Mouse (Mus musculus) MEL (cell line): ENCODE measurements around the gene Prdx6. TPM values are rescaled to one million over a fixed set of nuclear protein-coding genes. Genes with fewer than 3 reads are reported as not detected.
A peak's percentile ranks its signal among the peaks of the same experiment; 100 is the strongest.

Experiments
- DNase-seq: peaks from one replicate; pipeline ENCODE4 v3.0.0; 2011; ENCODE audit warnings: low read depth, low spot score
- H3K27ac ChIP-seq: 2 replicates; pipeline ENCODE4 v1.5.1; 2012; ENCODE audit warnings: low read depth, mild to moderate bottlenecking, control low read depth, low read length, moderate library complexity; ENCODE audit not compliant: control insufficient read depth
- H3K27me3 ChIP-seq, 2 experiments: fragments of 150-350 bp in 1 of 2; sonication (generic) in 1 of 2; 2 replicates each; pipeline ENCODE4 v1.6.1; 2012; ENCODE audit warnings: low read length in 2 of 2, mild to moderate bottlenecking in 2 of 2, improper control_type of control experiment in 1 of 2, moderate library complexity in 1 of 2; ENCODE audit not compliant: insufficient read depth in 2 of 2, control insufficient read depth in 1 of 2
- H3K36me3 ChIP-seq, 2 experiments: 2 replicates each; pipeline ENCODE4 v1.6.1; 2012 to 2014; ENCODE audit warnings: low read length in 2 of 2, improper control_type of control experiment in 1 of 2, inconsistent platforms in 1 of 2, mild to moderate bottlenecking in 1 of 2; ENCODE audit not compliant: insufficient read depth in 2 of 2, control insufficient read depth in 1 of 2
- H3K4me1 ChIP-seq, 2 experiments: fragments of 150-350 bp in 1 of 2; sonication (generic) in 1 of 2; 2 replicates each; pipeline ENCODE4 v1.6.1; 2012; ENCODE audit warnings: low read length in 2 of 2, improper control_type of control experiment in 1 of 2, mild to moderate bottlenecking in 1 of 2; ENCODE audit not compliant: insufficient read depth in 2 of 2, control insufficient read depth in 1 of 2
- H3K4me3 ChIP-seq, 2 experiments: fragments of 150-350 bp in 1 of 2; sonication (generic) in 1 of 2; 2 replicates each; pipeline ENCODE4 v1.5.1; 2012; ENCODE audit warnings: low read depth in 2 of 2, low read length in 2 of 2, mild to moderate bottlenecking in 2 of 2, moderate library complexity in 2 of 2, control low read depth in 1 of 2, improper control_type of control experiment in 1 of 2; ENCODE audit not compliant: control insufficient read depth in 1 of 2, insufficient read depth in 1 of 2
- H3K79me2 ChIP-seq: 2 replicates; pipeline ENCODE4 v1.6.1; 2012; ENCODE audit warnings: mild to moderate bottlenecking, low read length, moderate library complexity; ENCODE audit not compliant: control insufficient read depth, poor library complexity, insufficient read depth
- H3K9ac ChIP-seq: 2 replicates; pipeline ENCODE4 v1.6.1; 2012; ENCODE audit warnings: low read depth, mild to moderate bottlenecking, control low read depth, low read length, moderate library complexity; ENCODE audit not compliant: control insufficient read depth, poor library complexity, severe bottlenecking
- H3K9me3 ChIP-seq: fragments of 150-350 bp; sonication (generic); replicated peaks from 2 replicates; pipeline ENCODE4 v1.6.1; 2012; ENCODE audit warnings: mild to moderate bottlenecking, low read length, improper control_type of control experiment, moderate library complexity; ENCODE audit not compliant: insufficient read depth
- BHLHE40 ChIP-seq: IDR thresholded peaks from 2 replicates; pipeline ENCODE4 v1.6.1; 2012; ENCODE audit warnings: low read depth, mild to moderate bottlenecking, inconsistent platforms, low read length, improper control_type of control experiment, borderline replicate concordance
- CHD1 ChIP-seq: IDR thresholded peaks from 2 replicates; pipeline ENCODE4 v1.6.1; 2012; ENCODE audit warnings: low read depth, mild to moderate bottlenecking, inconsistent platforms, low read length, improper control_type of control experiment
- CHD2 ChIP-seq: IDR thresholded peaks from 2 replicates; pipeline ENCODE4 v1.6.1; 2011; ENCODE audit warnings: low read length, improper control_type of control experiment
- CTCF ChIP-seq, 3 experiments: IDR thresholded peaks in 2 of 3; conservative IDR thresholded peaks in 1 of 3; 2 replicates each; pipeline ENCODE4 v1.5.1; 2011 to 2012; ENCODE audit warnings: low read length in 3 of 3, low read depth in 2 of 3, mild to moderate bottlenecking in 2 of 3, improper control_type of control experiment in 1 of 3, inconsistent platforms in 1 of 3, mixed read lengths in 1 of 3, moderate library complexity in 1 of 3; ENCODE audit not compliant: control insufficient read depth in 1 of 3, insufficient read depth in 1 of 3, poor library complexity in 1 of 3, severe bottlenecking in 1 of 3
- E2F4 ChIP-seq: IDR thresholded peaks from 2 replicates; pipeline ENCODE4 v1.6.1; 2011; ENCODE audit warnings: low read depth, low read length, improper control_type of control experiment, borderline replicate concordance
- ELF1 ChIP-seq: IDR thresholded peaks from 2 replicates; pipeline ENCODE4 v1.6.1; 2014; ENCODE audit warnings: low read depth, mild to moderate bottlenecking, inconsistent platforms, low read length, improper control_type of control experiment, moderate library complexity
- EP300 ChIP-seq, 2 experiments: IDR thresholded peaks; 2 replicates each; pipeline ENCODE4 v1.6.1; 2011; ENCODE audit warnings: improper control_type of control experiment in 2 of 2, low read length in 2 of 2, low read depth in 1 of 2, mild to moderate bottlenecking in 1 of 2
- ETS1 ChIP-seq: IDR thresholded peaks from 2 replicates; pipeline ENCODE4 v1.6.1; 2012; ENCODE audit warnings: low read depth, mild to moderate bottlenecking, inconsistent platforms, low read length, improper control_type of control experiment, moderate library complexity
- GABPA ChIP-seq: IDR thresholded peaks from 2 replicates; pipeline ENCODE4 v1.6.1; 2012; ENCODE audit warnings: low read depth, mild to moderate bottlenecking, inconsistent platforms, low read length, improper control_type of control experiment, moderate library complexity
- GATA1 ChIP-seq: IDR thresholded peaks from 2 replicates; pipeline ENCODE4 v1.6.1; 2011; ENCODE audit warnings: low read depth, low read length, improper control_type of control experiment
- HCFC1 ChIP-seq: IDR thresholded peaks from 2 replicates; pipeline ENCODE4 v1.6.1; 2012; ENCODE audit warnings: low read depth, mild to moderate bottlenecking, inconsistent platforms, low read length, improper control_type of control experiment, moderate library complexity
- JUND ChIP-seq: IDR thresholded peaks from 2 replicates; pipeline ENCODE4 v1.6.1; 2011; ENCODE audit warnings: low read depth, mild to moderate bottlenecking, improper control_type of control experiment, low read length
- KAT2A ChIP-seq: conservative IDR thresholded peaks from 2 replicates; pipeline ENCODE4 v1.6.1; 2012; ENCODE audit warnings: low read depth, low read length, improper control_type of control experiment, inconsistent platforms
- MAFK ChIP-seq: IDR thresholded peaks from 2 replicates; pipeline ENCODE4 v1.6.1; 2011; ENCODE audit warnings: low read depth, mild to moderate bottlenecking, low read length, improper control_type of control experiment, borderline replicate concordance
- MAX ChIP-seq: IDR thresholded peaks from 2 replicates; pipeline ENCODE4 v1.6.1; 2011; ENCODE audit warnings: low read length, improper control_type of control experiment
- MAZ ChIP-seq: IDR thresholded peaks from 2 replicates; pipeline ENCODE4 v1.6.1; 2012; ENCODE audit warnings: low read depth, mild to moderate bottlenecking, inconsistent platforms, low read length, improper control_type of control experiment
- MEF2A ChIP-seq: IDR thresholded peaks from 2 replicates; pipeline ENCODE4 v1.6.1; 2014; ENCODE audit warnings: low read depth, mild to moderate bottlenecking, inconsistent platforms, low read length, improper control_type of control experiment; ENCODE audit not compliant: poor library complexity, insufficient replicate concordance, severe bottlenecking; ENCODE audit errors: extremely low read depth
- MXI1 ChIP-seq: IDR thresholded peaks from 2 replicates; pipeline ENCODE4 v1.6.1; 2011; ENCODE audit warnings: mild to moderate bottlenecking, low read depth, low read length, improper control_type of control experiment
- MYB ChIP-seq: IDR thresholded peaks from 2 replicates; pipeline ENCODE4 v1.6.1; 2011; ENCODE audit warnings: mild to moderate bottlenecking, low read depth, low read length, improper control_type of control experiment
- MYC ChIP-seq: IDR thresholded peaks from 2 replicates; pipeline ENCODE4 v1.6.1; 2011; ENCODE audit warnings: low read depth, mild to moderate bottlenecking, low read length, improper control_type of control experiment, moderate library complexity
- NELFE ChIP-seq: IDR thresholded peaks from 2 replicates; pipeline ENCODE4 v1.6.1; 2011; ENCODE audit warnings: low read depth, low read length, improper control_type of control experiment
- NRF1 ChIP-seq: IDR thresholded peaks from 2 replicates; pipeline ENCODE4 v1.6.1; 2014; ENCODE audit warnings: low read depth, mild to moderate bottlenecking, inconsistent platforms, low read length, improper control_type of control experiment, moderate library complexity; ENCODE audit not compliant: poor library complexity, insufficient read depth, severe bottlenecking
- POLR2A ChIP-seq, 2 experiments: IDR thresholded peaks; 2 replicates each; pipeline ENCODE4 v1.6.1; 2011 to 2012; ENCODE audit warnings: low read length in 2 of 2, mild to moderate bottlenecking in 2 of 2, control low read depth in 1 of 2, improper control_type of control experiment in 1 of 2, low read depth in 1 of 2, moderate library complexity in 1 of 2; ENCODE audit not compliant: control insufficient read depth in 1 of 2, insufficient read depth in 1 of 2, poor library complexity in 1 of 2
- POLR2AphosphoS2 ChIP-seq: IDR thresholded peaks from 2 replicates; pipeline ENCODE4 v1.6.1; 2011; ENCODE audit warnings: low read length, improper control_type of control experiment
- RAD21 ChIP-seq: IDR thresholded peaks from 2 replicates; pipeline ENCODE4 v1.6.1; 2011; ENCODE audit warnings: mild to moderate bottlenecking, low read depth, low read length, improper control_type of control experiment
- RCOR1 ChIP-seq: IDR thresholded peaks from 2 replicates; pipeline ENCODE4 v1.6.1; 2012; ENCODE audit warnings: low read depth, mild to moderate bottlenecking, inconsistent platforms, low read length, improper control_type of control experiment
- SIN3A ChIP-seq: IDR thresholded peaks from 2 replicates; pipeline ENCODE4 v1.6.1; 2012; ENCODE audit warnings: low read length, improper control_type of control experiment, inconsistent platforms
- SMC3 ChIP-seq: IDR thresholded peaks from 2 replicates; pipeline ENCODE4 v1.6.1; 2011; ENCODE audit warnings: low read depth, low read length, improper control_type of control experiment
- TAL1 ChIP-seq: IDR thresholded peaks from 2 replicates; pipeline ENCODE4 v1.6.1; 2012; ENCODE audit warnings: mild to moderate bottlenecking, inconsistent platforms, low read length, moderate library complexity, mixed read lengths
- TBP ChIP-seq: IDR thresholded peaks from 2 replicates; pipeline ENCODE4 v1.8.0; 2011; ENCODE audit warnings: low read depth, low read length, improper control_type of control experiment
- TCF12 ChIP-seq: IDR thresholded peaks from 2 replicates; pipeline ENCODE4 v1.6.1; 2014; ENCODE audit warnings: low read depth, mild to moderate bottlenecking, inconsistent platforms, low read length, improper control_type of control experiment, moderate library complexity
- UBTF ChIP-seq: IDR thresholded peaks from 2 replicates; pipeline ENCODE4 v1.6.1; 2012; ENCODE audit warnings: low read depth, mild to moderate bottlenecking, inconsistent platforms, low read length, improper control_type of control experiment, moderate library complexity, borderline replicate concordance; ENCODE audit not compliant: insufficient read depth
- USF1 ChIP-seq: IDR thresholded peaks from 2 replicates; pipeline ENCODE4 v1.6.1; 2014; ENCODE audit warnings: low read depth, mild to moderate bottlenecking, inconsistent platforms, low read length, improper control_type of control experiment, moderate library complexity
- USF2 ChIP-seq, 2 experiments: IDR thresholded peaks; 2 replicates each; pipeline ENCODE4 v1.6.1; 2011 to 2012; ENCODE audit warnings: improper control_type of control experiment in 2 of 2, low read length in 2 of 2, borderline replicate concordance in 1 of 2, inconsistent platforms in 1 of 2, low read depth in 1 of 2, mild to moderate bottlenecking in 1 of 2; ENCODE audit not compliant: insufficient read depth in 1 of 2
- ZC3H11A ChIP-seq: IDR thresholded peaks from 2 replicates; pipeline ENCODE4 v1.6.1; 2012; ENCODE audit warnings: low read depth, mild to moderate bottlenecking, inconsistent platforms, low read length, improper control_type of control experiment
- ZKSCAN1 ChIP-seq: IDR thresholded peaks from 2 replicates; pipeline ENCODE4 v1.6.1; 2012; ENCODE audit warnings: low read depth, mild to moderate bottlenecking, inconsistent platforms, low read length, improper control_type of control experiment, moderate library complexity
- ZMIZ1 ChIP-seq: IDR thresholded peaks from 2 replicates; pipeline ENCODE4 v1.6.1; 2012; ENCODE audit warnings: low read depth, mild to moderate bottlenecking, inconsistent platforms, low read length, improper control_type of control experiment, moderate library complexity
- ZNF384 ChIP-seq: IDR thresholded peaks from 2 replicates; pipeline ENCODE4 v1.6.1; 2012; ENCODE audit warnings: low read depth, mild to moderate bottlenecking, inconsistent platforms, low read length, improper control_type of control experiment
- polyA plus RNA-seq, 2 experiments: library from polyadenylated mRNA; stranded (reverse) in 1 of 2; unstranded in 1 of 2; fragments of >175 nt in 1 of 2; fragments of >200 nt in 1 of 2; gene quantifications; 2 replicates each; pipeline versions ENCODE4 v1.2.1 to v1.2.4; 2012; ENCODE audit warnings: low replicate concordance in 2 of 2, low read depth in 1 of 2; ENCODE audit not compliant: insufficient read length in 2 of 2, insufficient read depth in 1 of 2, missing spikeins in 1 of 2
- total RNA-seq: library from RNA; depleted of rRNA; stranded (reverse); fragments of 300-350 nt; gene quantifications from 2 replicates; pipeline ENCODE4 v1.2.3, GENCODE M21; 2012

The Prdx6 gene
- total and polyA plus RNA-seq, 3 experiments, result 155 to 300 TPM; not detected in 1

GRCm38 (mm10) chr1:161199856-161200255, 51.2 kb downstream of the Prdx6 start:
- Histone ChIP-seq H3K36me3 (peaks cover 0 to 9% of the 10 kb centered on the region in 2 experiments; a peak in 2 of 4 replicates), H3K27ac (no peak overlapping the region), H3K27me3 (peaks cover 2% of the 10 kb centered on the region in 2 experiments; a peak in 2 of 4 replicates), H3K4me1 (peaks cover 4 to 11% of the 10 kb centered on the region in 2 experiments; a peak in 3 of 4 replicates), H3K4me3 (peak overlapping the region in 1 of 2 experiments; percentile 47; a peak in 2 of 4 replicates), H3K9ac (no peak overlapping the region), H3K9me3 (no peaks in the 10 kb centered on the region), H3K79me2 (no peaks in the 10 kb centered on the region)
- peak; percentile 78 for DNase-seq
- no peak for TF ChIP-seq RCOR1
- TF ChIP-seq ZNF384, result no peak
- 0 out of 2 replicates have a peak, but pooled peaks have one; percentile 21 for TF ChIP-seq MXI1
- no peak for TF ChIP-seq ZC3H11A
- TF ChIP-seq KAT2A, result no peak
- no peak for TF ChIP-seq E2F4
- no peak for TF ChIP-seq MAFK
- 0 out of 2 replicates have a peak, but pooled peaks have one; percentile 29 for TF ChIP-seq GATA1
- no peak for TF ChIP-seq ZMIZ1
- TF ChIP-seq TBP, result no peak
- no peak for TF ChIP-seq NRF1
- no peak for TF ChIP-seq RAD21
- no peak for TF ChIP-seq JUND
- no peak for TF ChIP-seq CHD2
- peak; percentile 30; the same call in 1 of the 2 replicates for TF ChIP-seq TCF12
- TF ChIP-seq HCFC1, result no peak
- TF ChIP-seq NELFE, result no peak
- TF ChIP-seq MAX, result no peak
- TF ChIP-seq POLR2AphosphoS2, result no peak
- TF ChIP-seq BHLHE40, result no peak
- TF ChIP-seq POLR2A (IDR thresholded peaks at IDR 0.05; ENCODE audit: control insufficient read depth in 1 of 2, insufficient read depth in 1 of 2, low read depth in 1 of 2, low read length in 2 of 2, poor library complexity in 1 of 2), result no peak
- TF ChIP-seq CHD1, result no peak
- TF ChIP-seq MAZ, result no peak
- no peak for TF ChIP-seq CTCF (IDR thresholded peaks at IDR 0.05 in 2 of 3, conservative IDR thresholded peaks at IDR 0.05 in 1 of 3; ENCODE audit: control insufficient read depth in 1 of 3, insufficient read depth in 1 of 3, low read depth in 2 of 3, low read length in 3 of 3, poor library complexity in 1 of 3, severe bottlenecking in 1 of 3)
- peak; percentile 50 for TF ChIP-seq ETS1
- no peak for TF ChIP-seq UBTF
- peak; percentile 46; the same call in 1 of the 2 replicates for TF ChIP-seq ELF1
- TF ChIP-seq MYC, result no peak
- no peak for TF ChIP-seq SMC3
- no peak for TF ChIP-seq MYB
- no peak for TF ChIP-seq GABPA
- TF ChIP-seq USF2 (IDR thresholded peaks at IDR 0.05; ENCODE audit: borderline replicate concordance in 1 of 2, insufficient read depth in 1 of 2, low read depth in 1 of 2, low read length in 2 of 2), result no peak
- TF ChIP-seq ZKSCAN1, result no peak
- no peak for TF ChIP-seq USF1
- no peak for TF ChIP-seq SIN3A
- peak in 1 of 2 experiments; percentile 36; a peak in 1 of 4 replicates for TF ChIP-seq EP300 (IDR thresholded peaks at IDR 0.05; ENCODE audit: low read depth in 1 of 2, low read length in 2 of 2)
- TF ChIP-seq MEF2A, result no peak
- TF ChIP-seq TAL1, result no peak
